Mouse (Mus musculus) myocyte (in vitro differentiated cells): ENCODE measurements around the gene Ifi207.

Experiments
- E2F4 ChIP-seq: IDR thresholded peaks from one replicate; pipeline ENCODE4 v1.6.1; 2011; ENCODE audit warnings: mild to moderate bottlenecking, control low read depth, moderate library complexity; ENCODE audit not compliant: insufficient read depth
- MAX ChIP-seq: IDR thresholded peaks from one replicate; pipeline ENCODE4 v1.6.1; 2011; ENCODE audit warnings: low read depth, mild to moderate bottlenecking, control low read depth
- MYOD1 ChIP-seq, 3 experiments: IDR thresholded peaks; one replicate each; pipeline ENCODE4 v1.6.1; 2011; ENCODE audit warnings: control low read depth in 2 of 3, low read depth in 2 of 3, mild to moderate bottlenecking in 2 of 3, moderate library complexity in 1 of 3; ENCODE audit not compliant: insufficient read length in 2 of 3, control insufficient read depth in 1 of 3
- POLR2A ChIP-seq: IDR thresholded peaks from one replicate; pipeline ENCODE4 v1.6.1; 2011; ENCODE audit warnings: low read depth, mild to moderate bottlenecking, control low read depth, moderate library complexity; ENCODE audit not compliant: insufficient read length
- POLR2AphosphoS2 ChIP-seq: IDR thresholded peaks from one replicate; pipeline ENCODE4 v1.6.1; 2011; ENCODE audit warnings: low read depth, control low read depth; ENCODE audit not compliant: insufficient read length
- USF1 ChIP-seq: IDR thresholded peaks from one replicate; pipeline ENCODE4 v1.6.1; 2011; ENCODE audit warnings: low read depth, mild to moderate bottlenecking, control low read depth, moderate library complexity

DNA sequence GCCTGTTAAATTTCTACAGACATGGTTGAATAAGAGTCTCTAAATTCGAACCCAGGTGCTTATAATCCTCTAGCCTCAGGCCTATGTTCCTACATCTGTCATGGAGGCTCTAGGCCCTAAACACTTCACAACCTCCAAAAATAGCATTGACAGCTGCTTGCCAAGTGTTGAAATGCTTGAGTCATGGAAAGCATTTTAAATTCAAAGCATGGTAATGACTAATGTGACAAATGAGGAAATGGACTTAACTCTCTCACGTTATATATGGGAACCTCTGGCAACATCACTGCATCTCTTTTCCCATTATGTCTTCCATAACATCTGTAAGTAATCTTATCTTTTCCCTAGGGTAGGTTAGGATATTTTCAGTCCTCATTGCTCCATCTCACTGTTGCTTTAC is 4.6 kb downstream of the Ifi207 start:
- TF ChIP-seq E2F4: no peak
- TF ChIP-seq MYOD1 (IDR thresholded peaks at IDR 0.05; ENCODE audit: control insufficient read depth in 1 of 3, insufficient read length in 2 of 3, low read depth in 2 of 3): peak; percentile 64 to 77 (median 66)
- TF ChIP-seq USF1: no peak
- no peak for TF ChIP-seq POLR2AphosphoS2
- no peak for TF ChIP-seq POLR2A
- no peak for TF ChIP-seq MAX
